Mouse (Mus musculus) erythroblast, adult 5-6 weeks (primary cell): ENCODE results near the gene Tent5b. TPM values are rescaled to one million over a fixed set of nuclear protein-coding genes. Genes with fewer than 3 reads are reported as not detected.
"Not testable (repeated sequence)": the region's sequence is repeated elsewhere in the genome, so short reads cannot be mapped to it uniquely, and the experiment has no call there.

Experiments
- ATAC-seq: replicated peaks from 2 replicates; pipeline ENCODE4 v1.8.0; 2016; ENCODE audit warnings: moderate number of reproducible peaks, mild to moderate bottlenecking, moderate TSS enrichment, inconsistent platforms; ENCODE audit not compliant: poor library complexity, low FRiP score, severe bottlenecking
- total RNA-seq, 2 experiments: library from RNA; stranded (forward) in 1 of 2; stranded (reverse) in 1 of 2; fragments of 150-400 nt in 1 of 2; fragments of 200-764, 138-1000 nt in 1 of 2; gene quantifications; 2 replicates each; pipeline versions ENCODE4 v1.2.3 to v1.2.4; 2015 to 2017; ENCODE audit warnings: low replicate concordance in 2 of 2

Tent5b gene
- total RNA-seq, 2 experiments from 2014 or later: not detected

DNA sequence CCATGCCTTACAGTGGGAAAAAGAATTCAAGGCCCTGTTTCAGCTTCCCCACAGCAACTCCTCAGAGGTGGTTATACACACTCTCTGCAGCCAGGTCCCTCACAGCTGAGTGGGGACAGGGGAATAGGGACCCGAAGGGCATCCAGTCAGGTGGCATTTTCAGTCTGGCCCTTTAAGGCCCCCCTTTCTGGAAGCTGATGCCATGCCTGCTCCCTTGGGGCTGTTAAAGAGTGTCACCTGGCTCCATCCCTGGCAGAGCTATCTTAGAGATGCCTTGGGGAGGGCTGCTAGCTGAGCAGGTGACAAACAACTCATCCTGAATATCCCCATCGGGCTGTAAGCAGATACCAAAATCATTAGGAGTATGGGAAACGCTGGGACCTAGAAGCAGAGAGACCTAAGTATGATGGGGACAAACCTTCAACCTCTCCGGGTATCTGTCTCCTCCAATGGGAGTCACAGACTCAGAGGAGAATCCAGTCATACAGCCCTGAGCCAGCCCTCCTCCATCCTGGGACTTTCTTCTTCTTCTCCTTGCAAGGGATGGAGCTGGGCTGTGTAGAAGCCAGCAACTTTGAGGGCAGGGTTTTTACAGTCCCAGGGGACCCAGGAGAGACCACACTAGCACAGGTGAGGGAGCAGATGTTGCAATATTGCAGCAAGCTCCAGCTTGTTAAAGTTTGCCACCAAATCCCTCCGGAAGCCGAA lies 17.0 kb downstream of the Tent5b start:
- ATAC-seq: no peak

DNA sequence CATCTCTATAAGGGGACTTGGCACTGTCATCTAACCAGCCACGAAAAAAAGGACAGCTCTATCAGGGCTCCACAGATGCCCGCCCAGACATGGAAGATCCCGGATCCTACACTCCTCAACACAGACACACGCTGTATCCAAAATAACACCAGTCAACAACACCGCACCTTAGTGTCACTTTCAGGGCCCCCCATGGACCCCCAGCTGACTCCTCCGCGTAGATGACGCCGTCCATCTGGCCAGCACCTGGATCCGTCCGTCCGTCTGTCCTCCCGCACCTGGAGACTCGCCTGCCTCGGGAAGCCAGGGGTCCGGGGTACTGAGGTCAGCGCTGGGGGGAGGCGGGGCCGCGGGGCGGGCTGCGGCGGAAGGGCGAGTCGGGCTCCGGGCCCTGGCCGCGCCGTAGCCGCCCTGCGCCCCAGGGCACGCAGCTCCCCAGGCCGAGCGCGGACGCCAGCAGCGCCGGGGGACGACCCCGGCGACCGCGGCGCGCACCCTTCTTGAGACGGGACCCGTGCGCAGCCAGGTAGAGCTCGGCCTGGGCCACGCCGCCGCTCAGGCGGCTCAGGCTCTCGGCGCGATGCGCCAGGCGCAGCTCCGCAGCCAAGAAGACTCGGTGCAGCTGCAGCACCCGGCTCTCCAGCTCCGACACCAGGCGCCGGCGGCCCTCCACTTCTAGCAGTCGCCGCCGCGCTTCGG lies 17.7 kb downstream of the Tent5b start:
- no peak for ATAC-seq

DNA sequence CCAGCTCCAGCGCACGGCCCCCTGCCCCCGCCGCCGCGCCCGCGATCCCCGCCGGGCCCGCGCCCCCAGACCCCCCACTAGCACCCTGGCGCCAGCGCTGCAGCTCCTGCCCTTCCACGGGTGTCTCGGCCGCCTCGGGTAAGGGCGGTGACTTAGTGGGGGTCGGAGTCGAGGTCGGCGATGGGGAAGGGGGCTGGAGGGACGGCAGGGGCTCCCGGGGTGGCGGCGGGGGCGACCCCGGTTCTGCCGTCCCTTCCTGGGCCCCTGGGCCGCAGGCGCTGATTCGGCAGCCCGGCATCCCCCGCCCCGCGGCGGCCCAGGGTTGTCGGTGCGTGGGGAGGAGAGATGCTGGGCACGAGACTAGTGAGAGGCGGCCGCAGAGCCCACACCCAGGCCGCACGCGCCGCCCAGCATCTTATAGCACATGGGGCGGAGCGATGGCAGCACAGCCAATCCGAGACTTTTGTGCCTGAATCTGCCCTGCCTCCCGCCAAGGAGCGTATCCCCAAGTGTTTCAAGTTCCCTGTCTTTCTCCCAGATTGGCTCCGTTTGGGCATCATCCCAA lies 18.3 kb downstream of the Tent5b start, which contains the start of gene Trnp1:
Gene Trnp1, minus strand, starts transcription at position 391 of the 565 bp plus-strand sequence.
- ATAC-seq: 0 out of 2 replicates have a peak, but pooled peaks have one; percentile 43

DNA sequence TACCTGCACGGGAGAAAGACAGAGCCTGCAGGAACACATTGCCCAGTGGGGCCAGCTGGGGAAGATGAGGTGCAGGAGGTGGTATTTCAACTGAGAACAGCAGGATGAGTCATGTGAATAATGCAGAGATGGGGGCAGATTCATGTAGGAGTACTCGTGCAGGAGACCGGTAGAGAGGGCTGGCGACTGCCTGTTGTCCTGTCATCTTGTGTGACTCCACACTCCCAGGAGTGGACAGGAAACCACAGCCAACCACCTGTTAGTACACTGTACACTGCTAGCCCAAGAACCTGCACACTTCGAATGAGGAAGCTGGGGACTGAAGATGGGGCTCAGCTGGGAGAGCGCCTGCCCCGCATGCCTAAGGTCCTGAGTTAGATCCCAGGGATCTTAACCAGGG lies 21.6 kb downstream of the Tent5b start:
- no peak for ATAC-seq

DNA sequence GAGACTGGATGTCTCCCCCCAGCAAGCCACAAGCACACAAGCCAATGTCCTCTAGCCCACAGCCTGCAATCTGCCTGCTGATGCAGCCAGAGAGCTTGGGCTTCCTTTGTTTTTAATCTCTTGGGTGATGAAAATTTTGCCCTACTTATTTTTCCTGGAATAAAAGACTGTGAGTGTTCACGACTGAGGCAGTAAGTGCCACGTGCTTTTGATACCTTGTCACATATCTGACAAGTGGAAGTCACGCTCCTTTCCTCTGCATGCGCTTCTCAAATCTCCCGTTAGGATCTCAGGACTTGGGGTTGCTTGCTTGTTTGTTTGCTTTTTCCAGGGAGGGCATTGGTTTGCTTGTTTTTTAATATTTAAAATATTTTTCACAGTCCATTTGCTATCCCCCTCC lies 24.4 kb downstream of the Tent5b start:
- ATAC-seq: no peak

DNA sequence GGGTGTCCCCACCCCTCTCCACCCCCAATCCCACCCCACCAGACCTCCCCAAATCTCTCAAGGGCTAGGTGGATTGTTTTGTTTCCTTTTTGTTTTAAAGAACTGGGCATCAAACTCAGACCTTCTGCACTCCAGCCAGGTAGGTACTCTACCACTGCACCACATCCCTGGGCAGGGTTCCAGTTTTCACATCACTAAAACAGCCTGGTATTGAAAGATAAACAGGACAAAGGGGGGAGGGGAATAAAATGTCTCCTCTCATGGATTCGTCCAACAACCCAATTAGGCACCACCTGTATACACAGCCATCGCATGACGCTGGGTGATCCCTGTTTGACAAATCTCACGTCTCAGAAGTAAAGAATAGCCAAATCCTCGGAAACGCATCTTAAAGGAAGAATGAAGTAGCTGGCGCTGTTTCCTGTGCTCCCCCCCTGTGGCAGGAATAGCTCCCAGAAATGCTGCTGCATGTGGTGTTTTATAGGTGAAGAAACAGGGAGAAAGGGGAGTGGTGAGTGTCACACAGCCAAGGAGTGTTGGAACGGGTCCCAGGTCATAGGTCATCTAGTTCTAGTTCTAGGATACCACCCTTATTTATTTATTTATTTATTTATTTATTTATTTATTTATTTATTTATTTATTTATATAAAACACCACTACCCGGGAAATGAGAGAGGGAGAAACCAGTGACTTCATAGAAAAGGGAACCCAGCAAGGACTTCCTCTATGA lies 25.0 kb downstream of the Tent5b start:
- no peak for ATAC-seq

DNA sequence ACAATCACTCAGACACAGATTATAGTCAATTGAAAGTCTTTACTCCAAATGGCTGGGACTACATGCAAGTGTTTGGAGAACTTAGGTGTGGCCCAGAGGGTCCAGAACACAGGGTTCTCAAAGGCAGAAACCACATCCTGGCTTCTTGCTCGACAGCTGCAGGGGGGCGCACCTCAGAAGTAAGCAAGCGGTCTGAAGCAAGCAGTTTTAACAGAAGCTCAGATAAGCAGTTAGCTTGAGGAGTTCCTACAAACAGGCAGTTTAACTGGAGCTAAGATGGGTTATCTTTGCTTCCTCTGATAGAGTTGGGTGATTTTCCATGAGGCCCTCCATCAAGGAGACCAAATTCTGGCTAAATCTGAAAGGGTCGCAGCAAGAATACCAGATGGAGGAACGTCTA lies 26.6 kb downstream of the Tent5b start:
- ATAC-seq: no peak

DNA sequence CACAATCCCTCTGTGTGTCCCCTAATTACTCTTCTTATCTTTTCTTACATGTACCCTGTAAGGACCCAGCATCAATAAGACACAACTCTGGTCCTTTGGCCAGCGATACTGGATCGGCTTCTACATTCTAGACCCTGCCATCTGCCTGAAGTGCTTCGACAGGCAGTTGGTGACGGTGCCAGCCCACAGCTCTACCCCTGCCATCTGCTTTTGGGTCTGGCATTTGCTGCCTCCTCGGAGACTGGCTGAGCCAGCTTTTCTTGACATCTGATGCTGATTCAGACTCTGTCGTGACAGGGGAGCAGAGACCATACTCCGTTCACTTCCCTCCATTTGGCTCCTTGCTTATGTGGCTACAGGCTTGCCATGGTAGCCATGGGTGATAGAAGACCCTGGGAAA lies 29.1 kb downstream of the Tent5b start:
- no peak for ATAC-seq

DNA sequence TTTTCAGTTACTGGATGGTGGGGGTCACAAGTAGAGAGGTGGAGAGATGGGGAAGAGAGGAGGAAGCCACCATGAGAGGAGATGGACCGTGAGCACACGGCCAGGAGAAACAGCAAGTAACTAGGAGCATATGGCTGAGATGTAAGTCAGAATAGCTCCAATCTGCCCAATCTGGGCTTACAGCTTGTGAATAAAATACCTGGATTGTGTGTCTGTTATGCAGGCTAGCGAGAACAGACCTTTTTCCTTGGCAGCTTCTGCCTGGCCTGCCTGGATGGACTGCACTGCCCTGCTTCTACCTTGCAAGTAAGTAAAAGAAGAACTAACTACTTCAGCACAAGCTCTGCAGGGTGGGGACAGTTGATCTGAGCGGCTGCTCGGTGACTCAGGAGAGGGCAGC lies 31.1 kb downstream of the Tent5b start:
- ATAC-seq: no peak

DNA sequence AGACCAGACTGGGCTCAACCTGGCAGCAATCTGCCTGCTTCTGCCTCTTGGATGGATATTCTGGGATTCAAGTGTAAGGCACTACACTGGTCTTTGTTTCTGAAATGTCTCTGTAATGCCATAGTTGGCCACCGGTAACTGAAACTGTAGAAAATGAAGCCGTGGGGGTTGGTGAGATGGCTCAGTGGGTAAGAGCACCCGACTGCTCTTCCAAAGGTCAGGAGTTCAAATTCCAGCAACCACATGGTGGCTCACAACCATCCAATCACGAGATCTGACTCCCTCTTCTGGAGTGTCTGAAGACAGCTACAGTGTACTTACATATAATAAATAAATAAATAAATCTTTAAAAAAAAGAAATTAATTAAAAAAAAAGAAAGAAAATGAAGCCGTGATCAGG lies 32.6 kb downstream of the Tent5b start:
- not testable (repeated sequence) for ATAC-seq

DNA sequence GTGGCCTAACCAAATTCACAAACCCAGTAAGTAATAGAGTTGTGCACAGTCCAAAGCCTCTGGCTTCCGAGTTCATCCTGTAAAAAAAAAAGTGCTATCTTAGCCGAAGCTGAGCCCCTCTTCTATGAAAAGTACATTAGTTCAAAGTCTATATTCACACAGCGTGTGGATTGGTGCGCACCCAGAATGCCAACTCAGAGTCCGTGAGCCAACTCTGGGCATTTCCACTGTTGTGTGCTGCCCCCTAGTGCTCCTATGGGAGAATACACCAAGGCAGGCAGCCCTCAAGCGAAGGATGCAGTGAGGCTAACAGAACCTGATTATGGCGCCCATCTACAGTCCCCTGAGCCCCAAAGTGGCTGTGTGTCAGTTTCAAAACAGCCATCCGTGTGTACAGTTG lies 33.0 kb downstream of the Tent5b start:
- ATAC-seq: peak; percentile 84

DNA sequence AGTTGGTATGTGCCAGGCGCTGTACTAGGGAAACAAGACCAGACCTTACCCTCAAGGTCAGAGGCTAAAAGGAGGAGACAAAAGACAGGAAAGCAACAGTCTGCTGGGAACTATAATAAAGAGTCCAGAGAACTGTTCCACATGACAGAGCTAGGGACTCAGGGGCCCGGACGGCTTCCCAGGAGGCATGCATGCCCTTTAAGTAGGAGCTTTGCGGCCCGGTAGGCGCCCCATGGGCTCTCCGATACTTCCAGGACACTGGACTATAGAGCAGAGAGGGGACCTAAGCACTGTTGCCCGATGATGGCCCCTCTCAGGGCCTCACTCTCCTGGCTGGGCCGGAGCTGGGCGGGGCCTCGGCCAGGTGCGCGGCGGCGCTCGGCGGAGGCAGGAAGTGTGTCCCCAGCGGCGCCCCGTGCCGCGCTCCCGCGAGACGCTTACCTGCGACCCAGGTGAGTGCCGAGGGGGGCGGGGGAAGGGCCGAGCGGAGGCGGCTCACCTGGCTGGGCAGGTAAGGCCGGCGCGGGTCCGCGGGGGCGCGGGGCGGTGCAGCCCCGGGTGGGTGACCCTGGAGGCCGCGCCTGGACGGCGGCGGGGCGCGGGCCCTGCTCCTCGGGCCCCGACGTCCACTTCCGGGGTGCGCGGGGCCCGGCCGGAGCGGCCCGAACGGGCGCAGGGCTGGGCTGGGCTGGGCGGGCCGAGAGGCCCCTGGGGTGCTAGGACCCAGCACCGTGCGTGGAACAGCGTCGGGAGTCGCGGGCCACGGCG lies 38.9 kb downstream of the Tent5b start, which contains the start of gene Kdf1:
Gene Kdf1, plus strand, starts transcription at position 363 of the 768 bp plus-strand sequence.
- no peak for ATAC-seq

DNA sequence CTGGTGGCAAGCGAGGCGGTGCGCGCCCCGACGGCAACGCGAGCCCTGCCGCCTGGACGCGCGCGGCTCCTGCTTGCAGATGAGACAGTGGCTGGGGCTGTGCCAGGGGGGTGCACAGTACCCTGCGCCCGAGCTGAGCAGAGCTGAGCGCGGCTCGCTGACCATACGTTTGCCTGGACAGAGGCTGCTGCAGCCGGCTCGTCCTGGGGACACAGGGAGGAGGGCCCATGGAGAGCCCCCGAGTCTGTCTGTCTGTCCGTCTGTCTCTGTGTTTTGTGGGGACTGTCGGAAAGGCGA lies 39.4 kb downstream of the Tent5b start:
- no peak for ATAC-seq

DNA sequence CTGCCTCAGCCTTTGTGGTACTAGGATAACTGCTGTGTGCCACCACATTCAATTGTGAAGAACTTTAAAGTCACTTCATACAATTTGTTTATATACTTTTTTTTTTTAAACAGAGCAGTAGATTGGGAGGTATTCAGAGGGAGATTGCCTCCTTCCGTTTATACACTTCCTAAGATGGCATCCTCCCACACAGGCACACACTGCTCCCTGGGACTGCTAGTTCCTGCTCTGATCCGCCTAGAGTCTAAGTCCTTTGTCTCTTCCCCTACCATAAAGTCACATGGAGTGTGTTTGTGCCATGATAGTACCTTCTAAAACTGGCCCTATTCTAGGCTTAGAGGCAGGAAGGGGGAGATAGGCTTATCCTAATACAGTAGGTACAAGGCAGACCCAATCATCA lies 41.6 kb downstream of the Tent5b start:
- ATAC-seq: no peak

DNA sequence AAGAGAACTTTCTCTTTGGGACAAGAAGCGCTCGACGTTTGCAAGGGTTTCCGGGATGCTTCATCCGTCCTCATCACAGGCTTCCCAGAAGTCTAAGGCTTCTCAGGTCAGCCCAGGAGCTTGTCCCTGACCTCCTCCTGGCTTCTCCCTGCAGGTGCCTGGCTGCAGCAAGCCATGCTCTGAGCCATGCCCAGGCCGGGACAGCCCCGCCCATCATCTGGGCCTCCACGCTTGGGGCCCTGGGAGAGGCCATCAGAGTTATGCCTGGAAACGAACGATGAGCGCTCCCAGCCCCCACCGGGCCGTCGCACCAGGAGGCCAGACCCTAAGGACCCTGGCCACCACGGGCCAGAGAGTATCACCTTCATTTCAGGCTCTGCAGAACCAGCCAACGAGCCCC lies 47.9 kb downstream of the Tent5b start:
- ATAC-seq: no peak

DNA sequence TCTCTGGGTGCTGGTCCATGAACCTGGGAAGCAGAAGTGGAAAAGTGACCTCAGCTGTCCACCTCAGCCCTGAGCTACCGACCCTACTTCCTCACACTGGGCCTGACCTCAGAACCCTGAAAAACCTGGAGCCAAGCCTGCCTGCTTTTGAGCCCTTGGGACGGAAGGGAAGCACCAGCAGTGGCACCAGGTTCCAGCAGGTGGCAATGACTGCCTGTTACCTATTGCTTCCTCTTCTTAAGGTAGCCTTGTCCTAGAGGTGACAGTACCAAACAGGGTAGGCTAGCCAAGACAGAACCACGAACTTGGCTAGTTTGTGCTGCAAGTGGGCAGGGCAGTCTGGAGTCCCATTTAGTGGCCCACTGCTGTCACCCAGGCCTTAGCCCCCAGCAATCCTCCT lies 52.8 kb downstream of the Tent5b start:
- no peak for ATAC-seq

DNA sequence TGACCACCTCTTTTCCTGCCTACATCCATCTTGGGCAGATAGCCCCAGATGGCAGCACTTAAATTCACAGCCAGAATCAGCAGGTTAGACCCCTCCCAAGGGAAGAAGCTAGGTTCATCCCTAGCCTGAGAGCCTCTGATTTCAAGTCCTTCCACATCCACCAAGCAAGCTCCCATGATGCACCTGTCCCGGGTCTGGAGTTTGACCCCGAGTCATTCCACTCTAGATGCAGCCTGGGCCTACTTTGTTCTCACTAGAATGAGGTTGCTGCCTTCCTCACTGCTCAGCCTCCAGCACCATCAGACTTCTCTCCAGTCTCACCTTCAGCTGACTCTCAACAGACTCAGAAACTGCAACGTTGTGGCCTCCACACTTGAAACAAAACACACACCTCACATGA lies 56.1 kb downstream of the Tent5b start:
- no peak for ATAC-seq

DNA sequence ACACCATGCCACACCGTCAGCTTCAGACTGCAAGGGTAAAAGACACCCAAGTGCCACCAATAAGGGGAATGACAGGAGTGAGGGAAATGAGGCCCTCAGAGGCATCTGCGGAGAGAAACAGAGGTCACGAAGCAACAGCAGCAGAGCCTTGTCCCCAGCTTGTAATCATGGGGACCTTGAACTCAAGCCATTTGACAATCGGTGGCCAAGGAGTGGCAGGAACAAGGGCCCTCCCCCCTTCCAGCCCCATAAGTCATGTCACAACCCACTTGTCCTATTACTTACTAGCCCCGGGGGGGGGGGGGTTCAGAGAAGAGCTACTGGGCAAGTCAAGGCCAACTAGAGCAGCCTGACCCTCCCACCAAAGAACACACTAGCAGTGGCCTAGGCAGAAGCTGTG lies 56.7 kb downstream of the Tent5b start:
- no peak for ATAC-seq
